Mouse (Mus musculus): ENCODE measurements around the gene Tspan14. TPM values are rescaled to one million over a fixed set of nuclear protein-coding genes. Genes with fewer than 3 reads are reported as not detected.

Tspan14 gene
- polyA plus RNA-seq, 1 experiment from 2014 or later, result 65.3 TPM

DNA sequence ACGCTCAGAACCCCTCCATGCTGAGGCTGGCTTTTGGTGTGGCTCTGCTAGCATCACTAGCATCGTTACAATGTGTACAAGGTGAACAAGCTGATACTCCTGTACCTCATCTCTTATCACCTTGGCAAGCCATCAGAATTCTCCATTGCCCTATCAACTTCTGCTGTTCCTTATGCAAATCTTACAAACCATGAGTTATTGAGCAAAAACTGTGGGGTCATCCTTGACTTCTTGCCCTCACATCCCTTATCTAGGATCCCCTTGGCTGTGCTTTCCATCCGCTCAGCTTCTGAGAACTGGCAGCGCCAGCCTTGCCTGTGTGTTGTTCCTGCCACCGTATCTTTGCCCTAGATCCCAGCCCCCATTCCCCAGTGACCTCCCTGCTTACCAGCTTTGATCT is 22.2 kb upstream of the Tspan14 start:
- Histone ChIP-seq H3K4me1 (replicated peaks; ENCODE audit: control insufficient read depth, insufficient read depth, low read length) (peaks cover 36% of the 10 kb centered on the region), H3K27me3 (replicated peaks; ENCODE audit: control insufficient read depth, insufficient read depth, low read length) (no peaks in the 10 kb centered on the region), H3K9ac (ENCODE audit: low read depth, low read length) (no peak overlapping the region), H3K36me3 (ENCODE audit: control insufficient read depth, insufficient read depth, low read length) (no peaks in the 10 kb centered on the region), H3K9me3 (ENCODE audit: control insufficient read depth, low read length) (no peaks in the 10 kb centered on the region), H3K4me3 (ENCODE audit: low read depth, low read length) (no peak overlapping the region), H3K27ac (ENCODE audit: low read depth, low read length) (peak overlapping the region; percentile 19; the same call in 1 of the 2 replicates), H3K4me2 (no peak overlapping the region; the same call in 1 of the 2 replicates)
- peak; percentile 27; the same call in 1 of the 2 replicates for ATAC-seq (replicated peaks; ENCODE audit: low FRiP score)
- no peak for DNase-seq (ENCODE audit: low spot score)
- 64% methylated on average over 5 of the region's 5 CpGs for WGBS

DNA sequence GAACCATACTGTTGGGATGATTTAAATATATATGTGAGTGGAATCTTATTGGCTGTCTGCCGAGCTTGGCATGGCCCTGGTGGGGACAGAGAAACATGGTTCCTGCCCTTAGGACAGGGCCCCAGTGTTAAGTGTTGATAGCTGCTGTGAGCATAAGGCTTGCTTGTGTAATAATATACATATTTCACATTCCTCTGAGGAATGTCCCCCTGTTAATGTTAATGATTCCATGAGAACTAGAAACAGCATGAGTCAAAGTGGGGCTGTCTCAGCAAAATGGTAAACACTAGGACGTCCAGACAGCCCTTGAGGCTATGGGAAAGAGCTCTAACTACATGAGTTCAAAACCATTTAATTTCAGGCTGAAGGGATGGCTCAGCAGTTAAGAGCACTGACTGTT is 20.6 kb upstream of the Tspan14 start:
- Histone ChIP-seq H3K4me1 (replicated peaks; ENCODE audit: control insufficient read depth, insufficient read depth, low read length) (peaks cover 25% of the 10 kb centered on the region), H3K9ac (ENCODE audit: low read depth, low read length) (no peak overlapping the region), H3K9me3 (ENCODE audit: control insufficient read depth, low read length) (no peaks in the 10 kb centered on the region), H3K36me3 (ENCODE audit: control insufficient read depth, insufficient read depth, low read length) (no peaks in the 10 kb centered on the region), H3K27me3 (replicated peaks; ENCODE audit: control insufficient read depth, insufficient read depth, low read length) (no peaks in the 10 kb centered on the region), H3K4me3 (ENCODE audit: low read depth, low read length) (no peak overlapping the region), H3K4me2 (no peak overlapping the region), H3K27ac (ENCODE audit: low read depth, low read length) (no peak overlapping the region)
- ATAC-seq (replicated peaks; ENCODE audit: low FRiP score) (no peak), DNase-seq (ENCODE audit: low spot score) (no peak)
- WGBS, result 87% methylated on average over 2 of the region's 2 CpGs

DNA sequence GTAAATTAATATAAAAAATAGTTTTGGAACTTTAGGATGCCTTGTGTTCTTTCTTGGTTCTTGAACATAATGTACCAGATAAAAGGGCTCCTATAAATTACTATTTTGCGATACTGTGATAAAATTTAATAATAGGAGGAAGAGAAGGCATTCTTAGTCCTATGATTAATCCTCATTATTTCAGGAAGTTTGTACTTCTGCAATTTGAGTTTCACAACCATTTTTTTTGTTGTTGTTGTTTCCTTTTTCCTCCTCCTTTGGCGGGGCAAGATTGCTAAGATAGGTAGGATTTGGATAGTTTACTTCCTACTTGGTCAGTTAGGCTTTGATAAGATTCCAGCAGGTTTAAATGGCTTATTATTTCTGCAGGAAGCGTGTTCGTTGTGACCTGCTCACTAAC is 19.0 kb upstream of the Tspan14 start:
- H3K27me3 ChIP-seq (replicated peaks; ENCODE audit: control insufficient read depth, insufficient read depth, low read length), result no peaks in the 10 kb centered on the region
- no peaks in the 10 kb centered on the region for H3K36me3 ChIP-seq (ENCODE audit: control insufficient read depth, insufficient read depth, low read length)
- peaks cover 12% of the 10 kb centered on the region for H3K4me1 ChIP-seq (replicated peaks; ENCODE audit: control insufficient read depth, insufficient read depth, low read length)
- no peak overlapping the region for H3K9ac ChIP-seq (ENCODE audit: low read depth, low read length)
- H3K9me3 ChIP-seq (ENCODE audit: control insufficient read depth, low read length), result no peaks in the 10 kb centered on the region
- no peak for ATAC-seq (replicated peaks; ENCODE audit: low FRiP score)
- 65% methylated on average over 4 of the region's 4 CpGs for WGBS
- H3K4me3 ChIP-seq (ENCODE audit: low read depth, low read length), result no peak overlapping the region
- no peak overlapping the region for H3K4me2 ChIP-seq
- H3K27ac ChIP-seq (ENCODE audit: low read depth, low read length), result no peak overlapping the region
- no peak for DNase-seq (ENCODE audit: low spot score)

DNA sequence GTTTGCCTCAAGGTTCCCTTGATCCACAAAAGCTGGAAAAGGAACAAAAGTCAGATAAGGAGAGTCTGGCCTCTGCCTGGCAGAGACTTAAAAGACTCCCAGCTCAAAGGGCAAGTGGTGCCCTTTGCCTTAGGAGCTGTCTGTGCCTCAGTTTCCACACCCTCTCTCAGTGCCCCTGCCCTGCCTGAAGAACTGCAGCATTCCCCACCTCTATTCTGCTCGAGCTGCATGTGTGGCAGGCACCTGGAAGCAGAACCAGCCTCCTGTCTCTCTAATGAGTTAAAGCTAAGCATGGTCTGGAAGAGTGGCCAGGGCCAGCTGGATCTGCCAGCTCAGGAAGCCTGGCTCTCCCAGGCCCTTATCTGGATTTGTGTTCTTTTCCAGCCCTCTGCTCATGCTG is 13.1 kb upstream of the Tspan14 start:
- no peak for DNase-seq (ENCODE audit: low spot score)
- WGBS, result 46% methylated on average over 1 of the region's 1 CpGs
- Histone ChIP-seq H3K4me2 (no peak overlapping the region), H3K4me3 (ENCODE audit: low read depth, low read length) (no peak overlapping the region), H3K27ac (ENCODE audit: low read depth, low read length) (no peak overlapping the region), H3K27me3 (replicated peaks; ENCODE audit: control insufficient read depth, insufficient read depth, low read length) (no peaks in the 10 kb centered on the region), H3K9ac (ENCODE audit: low read depth, low read length) (no peak overlapping the region), H3K36me3 (ENCODE audit: control insufficient read depth, insufficient read depth, low read length) (no peaks in the 10 kb centered on the region), H3K9me3 (ENCODE audit: control insufficient read depth, low read length) (no peaks in the 10 kb centered on the region), H3K4me1 (replicated peaks; ENCODE audit: control insufficient read depth, insufficient read depth, low read length) (peaks cover 5% of the 10 kb centered on the region; the same call in 1 of the 2 replicates)
- ATAC-seq (replicated peaks; ENCODE audit: low FRiP score), result no peak

DNA sequence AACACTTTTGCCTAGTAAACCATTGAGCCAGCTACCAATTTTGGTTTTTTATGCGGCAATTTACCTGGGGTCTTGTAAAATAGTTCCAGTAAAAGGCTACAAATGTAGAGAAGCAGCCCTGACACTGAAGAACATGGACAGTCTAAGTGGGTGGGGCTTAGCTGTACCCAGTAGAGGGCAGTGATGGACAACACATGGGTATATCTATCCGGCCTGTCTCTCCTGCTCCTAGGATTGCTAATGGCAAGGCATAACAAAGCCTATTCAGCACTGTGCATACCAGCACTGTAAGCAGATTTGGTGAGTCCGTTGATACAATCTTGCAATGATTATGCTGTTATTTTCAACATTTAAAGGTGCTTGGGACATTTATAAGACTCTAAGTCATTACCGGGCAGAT is 12.4 kb upstream of the Tspan14 start:
- ATAC-seq (replicated peaks; ENCODE audit: low FRiP score) (peak; percentile 84), DNase-seq (ENCODE audit: low spot score) (no peak)
- no peak overlapping the region for H3K4me2 ChIP-seq
- WGBS, result 51% methylated on average over 4 of the region's 4 CpGs
- H3K4me1 ChIP-seq (replicated peaks; ENCODE audit: control insufficient read depth, insufficient read depth, low read length), result peaks cover 5% of the 10 kb centered on the region; the same call in 1 of the 2 replicates
- no peaks in the 10 kb centered on the region for H3K36me3 ChIP-seq (ENCODE audit: control insufficient read depth, insufficient read depth, low read length)
- H3K9me3 ChIP-seq (ENCODE audit: control insufficient read depth, low read length), result no peaks in the 10 kb centered on the region
- H3K4me3 ChIP-seq (ENCODE audit: low read depth, low read length), result no peak overlapping the region
- no peak overlapping the region for H3K9ac ChIP-seq (ENCODE audit: low read depth, low read length)
- H3K27me3 ChIP-seq (replicated peaks; ENCODE audit: control insufficient read depth, insufficient read depth, low read length), result no peaks in the 10 kb centered on the region
- no peak overlapping the region for H3K27ac ChIP-seq (ENCODE audit: low read depth, low read length)

DNA sequence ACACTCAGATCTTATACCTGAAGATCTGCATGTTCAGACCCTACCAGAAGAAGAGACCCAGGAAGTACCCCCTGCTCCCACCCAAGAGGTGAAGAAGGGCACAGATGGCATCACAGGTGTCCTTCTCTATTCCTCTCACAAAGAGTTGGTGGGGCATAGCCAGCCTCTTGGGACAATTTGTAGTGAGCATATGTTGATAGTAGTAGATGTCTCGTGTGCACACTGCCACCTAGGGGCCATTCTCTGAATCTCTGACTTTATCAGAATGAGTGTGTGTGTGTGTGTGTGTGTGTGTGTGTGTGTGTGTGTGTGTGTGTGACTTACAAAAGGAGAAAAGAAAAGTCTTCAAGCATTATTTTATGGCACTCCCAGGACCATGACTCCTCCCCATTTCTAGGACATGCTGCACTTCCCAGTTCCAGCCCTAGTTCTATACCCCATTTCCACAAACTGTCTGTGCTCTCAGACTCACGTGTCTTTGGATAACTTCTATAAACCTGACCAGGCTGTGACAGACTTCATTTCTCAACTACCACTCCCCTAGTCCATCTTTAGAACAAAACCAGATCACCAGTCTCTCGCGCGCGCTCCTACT is 8.6 kb upstream of the Tspan14 start:
- H3K27ac ChIP-seq (ENCODE audit: low read depth, low read length), result no peak overlapping the region
- H3K4me2 ChIP-seq, result no peak overlapping the region
- peaks cover 5% of the 10 kb centered on the region; the same call in 1 of the 2 replicates for H3K4me1 ChIP-seq (replicated peaks; ENCODE audit: control insufficient read depth, insufficient read depth, low read length)
- H3K27me3 ChIP-seq (replicated peaks; ENCODE audit: control insufficient read depth, insufficient read depth, low read length), result no peaks in the 10 kb centered on the region
- ATAC-seq (replicated peaks; ENCODE audit: low FRiP score), result peak; percentile 62
- no peak for DNase-seq (ENCODE audit: low spot score)
- no peak overlapping the region for H3K9ac ChIP-seq (ENCODE audit: low read depth, low read length)
- H3K9me3 ChIP-seq (ENCODE audit: control insufficient read depth, low read length), result no peaks in the 10 kb centered on the region
- no peak overlapping the region for H3K4me3 ChIP-seq (ENCODE audit: low read depth, low read length)
- 75% methylated on average over 6 of the region's 6 CpGs for WGBS
- H3K36me3 ChIP-seq (ENCODE audit: control insufficient read depth, insufficient read depth, low read length), result no peaks in the 10 kb centered on the region

DNA sequence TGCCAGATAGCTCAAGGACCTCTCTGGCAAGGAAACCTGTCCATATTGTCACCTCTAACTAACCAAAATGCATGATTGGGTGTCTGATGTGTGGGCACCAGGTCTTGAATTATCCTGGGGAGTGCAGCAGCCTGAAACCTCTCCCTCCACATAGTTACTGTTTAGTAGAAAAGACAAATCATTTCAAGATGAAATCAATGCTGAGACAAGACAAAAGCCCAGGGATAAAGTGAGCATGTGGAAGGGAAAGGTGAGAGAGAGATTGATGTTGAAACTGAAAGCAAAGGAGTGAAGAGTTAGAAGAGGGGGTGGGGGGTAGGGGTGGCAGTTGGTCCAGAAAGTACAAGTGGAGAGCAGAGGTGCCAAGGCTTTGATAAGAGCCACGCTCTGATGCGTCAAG is 1.4 kb upstream of the Tspan14 start:
- WGBS, result 62% methylated on average over 2 of the region's 2 CpGs
- Histone ChIP-seq H3K9me3 (ENCODE audit: control insufficient read depth, low read length) (no peaks in the 10 kb centered on the region), H3K4me1 (replicated peaks; ENCODE audit: control insufficient read depth, insufficient read depth, low read length) (peaks cover 25% of the 10 kb centered on the region), H3K9ac (ENCODE audit: low read depth, low read length) (no peak overlapping the region), H3K27me3 (replicated peaks; ENCODE audit: control insufficient read depth, insufficient read depth, low read length) (no peaks in the 10 kb centered on the region), H3K36me3 (ENCODE audit: control insufficient read depth, insufficient read depth, low read length) (no peaks in the 10 kb centered on the region), H3K4me2 (peak overlapping the region; percentile 73), H3K4me3 (ENCODE audit: low read depth, low read length) (no peak overlapping the region), H3K27ac (ENCODE audit: low read depth, low read length) (no peak overlapping the region)
- ATAC-seq (replicated peaks; ENCODE audit: low FRiP score), result no peak
- peak; percentile 18 for DNase-seq (ENCODE audit: low spot score)

DNA sequence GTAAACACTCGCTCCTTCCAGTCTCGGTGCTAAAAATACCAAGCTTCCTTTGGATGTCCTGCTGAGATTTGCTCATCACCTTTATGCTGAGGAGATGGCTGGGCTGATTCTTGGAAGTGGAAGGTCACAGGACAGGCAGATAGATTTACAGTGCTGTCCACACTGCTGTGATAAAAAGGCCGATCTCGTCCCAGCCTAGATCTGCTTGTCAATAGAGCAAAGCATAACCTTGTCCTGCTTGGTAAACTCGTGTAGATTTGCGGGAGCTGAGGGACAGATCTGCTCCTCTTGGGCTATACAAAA is 942 bp upstream of the Tspan14 start:
- 8% methylated on average over 6 of the region's 6 CpGs for WGBS
- ATAC-seq (replicated peaks; ENCODE audit: low FRiP score) (no peak), DNase-seq (ENCODE audit: low spot score) (no peak)
- H3K4me1 ChIP-seq (replicated peaks; ENCODE audit: control insufficient read depth, insufficient read depth, low read length), result peaks cover 30% of the 10 kb centered on the region
- H3K4me3 ChIP-seq (ENCODE audit: low read depth, low read length), result peak overlapping the region; percentile 70
- no peaks in the 10 kb centered on the region for H3K27me3 ChIP-seq (replicated peaks; ENCODE audit: control insufficient read depth, insufficient read depth, low read length)
- H3K27ac ChIP-seq (ENCODE audit: low read depth, low read length), result no peak overlapping the region
- H3K9me3 ChIP-seq (ENCODE audit: control insufficient read depth, low read length), result no peaks in the 10 kb centered on the region
- peak overlapping the region; percentile 18; the same call in 1 of the 2 replicates for H3K9ac ChIP-seq (ENCODE audit: low read depth, low read length)
- H3K4me2 ChIP-seq, result peak overlapping the region; percentile 73
- H3K36me3 ChIP-seq (ENCODE audit: control insufficient read depth, insufficient read depth, low read length), result no peaks in the 10 kb centered on the region

DNA sequence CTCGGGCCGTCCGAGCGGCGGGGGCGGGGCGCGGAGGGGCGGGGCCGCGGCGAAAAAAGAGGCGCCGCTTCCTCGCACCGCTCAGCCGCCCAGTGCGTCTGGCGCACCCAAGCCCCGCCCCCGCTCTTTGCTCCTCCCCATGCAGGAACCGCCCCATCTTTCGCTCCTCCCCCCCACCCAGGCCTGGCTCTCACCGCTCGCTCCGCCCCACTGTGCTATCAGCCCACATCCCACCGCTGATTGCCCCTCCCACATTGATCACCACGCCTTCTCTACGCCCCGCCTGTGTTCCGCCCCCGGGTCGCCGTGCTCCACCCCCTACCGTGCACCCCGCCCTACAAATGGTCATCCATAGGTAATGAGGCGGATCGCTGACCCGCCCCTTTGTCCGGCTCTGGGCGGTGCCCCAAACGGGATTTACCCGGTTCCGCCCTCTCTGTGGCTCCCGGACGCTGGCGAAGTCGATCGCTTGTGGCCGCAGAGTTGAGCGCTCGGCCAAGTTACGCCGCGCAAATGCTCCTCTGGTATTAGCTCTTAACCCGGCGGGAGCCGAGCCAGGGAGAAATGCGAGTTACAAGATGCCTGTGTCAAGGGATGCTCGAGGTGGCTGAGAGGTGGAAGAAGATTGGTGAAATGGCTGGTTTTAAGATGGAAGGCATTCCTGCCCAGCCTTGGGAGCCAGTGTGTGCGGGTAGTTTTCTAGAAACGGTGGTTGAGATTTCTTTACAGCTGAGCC is 423 bp upstream of the Tspan14 start:
- under 1% methylated on average over 42 of the region's 62 CpGs for WGBS
- Histone ChIP-seq H3K4me3 (ENCODE audit: low read depth, low read length) (peak overlapping the region; percentile 70), H3K9me3 (ENCODE audit: control insufficient read depth, low read length) (no peaks in the 10 kb centered on the region), H3K4me1 (replicated peaks; ENCODE audit: control insufficient read depth, insufficient read depth, low read length) (peaks cover 36% of the 10 kb centered on the region), H3K9ac (ENCODE audit: low read depth, low read length) (peak overlapping the region; percentile 82), H3K27me3 (replicated peaks; ENCODE audit: control insufficient read depth, insufficient read depth, low read length) (no peaks in the 10 kb centered on the region), H3K27ac (ENCODE audit: low read depth, low read length) (0 out of 2 replicates have a peak overlapping the region, but pooled peaks have one; percentile 92), H3K4me2 (peak overlapping the region; percentile 73), H3K36me3 (ENCODE audit: control insufficient read depth, insufficient read depth, low read length) (no peaks in the 10 kb centered on the region)
- ATAC-seq (replicated peaks; ENCODE audit: low FRiP score) (peak; percentile 86), DNase-seq (ENCODE audit: low spot score) (peak; percentile 99)
